Mouse (Mus musculus) naive thymus-derived CD4-positive, alpha-beta T cell, adult 2 months (primary cell): ENCODE measurements around the gene Slc16a13.
"Not testable (repeated sequence)": the region's sequence is repeated elsewhere in the genome, so short reads cannot be mapped to it uniquely, and the experiment has no call there.

Source experiments
- DNase-seq: peaks from one replicate; pipeline ENCODE4 v3.0.0-alpha.2; 2011; ENCODE audit warnings: low read depth

Gene Slc16a13

DNA sequence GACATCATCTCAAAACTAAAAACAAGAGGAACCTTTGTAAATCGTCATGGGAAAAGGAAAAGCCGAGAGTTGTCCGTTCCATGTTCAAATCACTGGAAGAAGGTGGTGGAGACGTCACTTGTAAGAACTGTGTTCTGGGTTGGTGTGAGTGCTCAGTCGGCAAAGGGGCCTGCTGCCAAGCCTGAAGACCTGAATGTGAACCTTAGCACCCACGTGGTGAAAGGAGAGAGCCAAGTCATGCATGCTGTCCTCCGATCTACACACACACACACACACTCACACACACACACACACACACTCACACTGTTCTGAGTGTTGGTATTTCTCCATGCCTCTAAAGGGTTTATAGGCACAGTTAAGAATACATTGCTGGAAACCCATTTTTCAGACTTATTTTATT lies 49.7 kb downstream of the Slc16a13 start:
- DNase-seq, result no peak

DNA sequence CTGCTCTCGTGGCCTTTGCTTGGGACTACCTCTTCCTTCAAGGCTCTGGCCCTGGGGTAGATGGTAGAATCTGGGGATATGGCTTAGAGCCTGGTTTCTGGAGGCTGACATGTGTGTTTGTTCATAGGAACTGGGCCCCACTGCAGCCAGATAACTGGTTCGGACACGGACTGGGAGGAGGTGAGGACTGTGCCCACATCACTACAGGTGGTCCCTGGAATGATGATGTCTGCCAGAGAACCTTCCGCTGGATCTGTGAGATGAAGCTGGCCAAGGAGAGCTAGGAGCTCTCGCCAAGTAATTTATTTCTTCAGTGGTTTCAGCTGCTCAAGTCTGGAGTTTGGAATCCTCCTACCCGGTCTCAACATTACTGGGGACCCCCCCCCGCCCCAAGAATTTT lies 50.6 kb downstream of the Slc16a13 start:
- DNase-seq, result no peak

DNA sequence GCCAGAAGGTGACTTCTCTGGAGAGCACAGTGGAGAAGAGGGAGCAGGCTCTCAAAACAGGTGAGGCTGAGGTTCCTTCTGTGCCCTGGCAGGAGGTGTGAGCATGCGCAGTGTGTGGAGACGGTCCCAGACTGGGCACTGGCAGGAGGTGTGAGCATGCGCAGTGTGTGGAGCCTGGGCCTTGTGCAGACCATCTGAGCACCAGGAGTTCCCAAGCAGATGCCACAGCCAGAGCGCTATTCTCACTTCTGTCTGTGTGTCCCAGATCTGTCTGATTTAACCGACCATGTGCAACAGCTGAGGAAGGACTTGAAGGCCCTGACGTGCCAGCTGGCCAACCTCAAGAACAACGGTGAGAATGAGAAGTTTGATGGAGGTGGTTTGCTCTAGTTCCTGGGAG lies 51.4 kb downstream of the Slc16a13 start:
- DNase-seq, result not testable (repeated sequence)

DNA sequence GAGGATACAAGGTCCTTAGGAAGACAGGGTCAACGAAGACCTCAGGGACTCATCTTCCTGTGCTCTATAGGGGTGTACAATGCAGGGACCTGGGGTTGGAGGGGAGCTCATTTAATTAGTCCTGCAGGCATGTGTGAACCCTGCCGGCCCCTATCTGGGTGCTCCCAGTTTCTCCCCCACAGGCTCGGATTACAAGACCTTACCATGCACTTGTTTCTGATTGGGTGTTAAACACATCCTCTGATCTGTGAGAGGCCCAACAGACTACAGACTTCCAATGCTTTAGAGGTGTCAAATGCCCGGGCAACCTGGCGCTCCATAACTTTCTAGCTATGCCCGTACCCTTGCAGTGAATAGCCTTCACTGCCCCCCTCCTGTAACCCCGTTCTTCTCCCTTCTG lies 52.7 kb downstream of the Slc16a13 start:
- DNase-seq, result no peak
